Mouse (Mus musculus): ENCODE results near the gene Zfp536. TPM values are rescaled to one million over a fixed set of nuclear protein-coding genes. Genes with fewer than 3 reads are reported as not detected.

The Zfp536 gene
- under 1 TPM in 1 of 2 experiments, not detected in 1; 0.42 TPM for polyA plus RNA-seq (2017; shearing (Covaris generic))

GRCm38 (mm10) chr7:37773312-37773702 lies at the start of gene Zfp536:
TSS of gene Zfp536 (minus strand) at chr7:37773641.
- ATAC-seq, result no peak

DNA sequence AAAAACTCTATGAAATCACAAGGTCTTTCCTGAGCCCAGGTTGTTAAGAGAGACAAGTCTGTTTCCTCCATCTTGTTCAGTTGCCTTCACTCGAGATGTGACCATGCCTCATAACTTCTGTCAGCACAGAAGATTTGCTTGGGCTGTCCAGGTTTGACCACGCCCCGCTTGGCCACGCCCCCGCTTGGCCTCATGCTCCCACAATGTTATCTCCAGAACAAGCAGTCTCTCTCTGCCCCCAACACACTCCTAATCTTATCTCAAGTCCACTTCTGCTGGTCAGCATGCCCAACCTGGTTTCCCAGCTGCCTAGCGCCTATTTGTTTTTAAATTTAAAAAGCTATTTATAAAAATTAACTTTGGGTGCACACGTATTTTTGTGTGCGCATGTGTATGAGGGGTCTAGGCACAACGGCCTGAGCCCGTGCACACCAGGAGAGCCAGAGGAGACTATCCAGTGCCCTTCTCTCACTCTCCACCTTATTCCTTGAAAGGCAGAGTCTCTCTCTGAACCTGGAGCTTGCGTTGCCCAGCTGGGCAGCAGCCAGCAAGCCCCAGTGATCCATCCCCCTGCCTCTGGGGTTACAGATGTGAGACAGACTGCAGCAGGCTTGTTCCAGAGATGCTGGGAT lies 47.3 kb upstream of the Zfp536 start:
- no peak for ATAC-seq

DNA sequence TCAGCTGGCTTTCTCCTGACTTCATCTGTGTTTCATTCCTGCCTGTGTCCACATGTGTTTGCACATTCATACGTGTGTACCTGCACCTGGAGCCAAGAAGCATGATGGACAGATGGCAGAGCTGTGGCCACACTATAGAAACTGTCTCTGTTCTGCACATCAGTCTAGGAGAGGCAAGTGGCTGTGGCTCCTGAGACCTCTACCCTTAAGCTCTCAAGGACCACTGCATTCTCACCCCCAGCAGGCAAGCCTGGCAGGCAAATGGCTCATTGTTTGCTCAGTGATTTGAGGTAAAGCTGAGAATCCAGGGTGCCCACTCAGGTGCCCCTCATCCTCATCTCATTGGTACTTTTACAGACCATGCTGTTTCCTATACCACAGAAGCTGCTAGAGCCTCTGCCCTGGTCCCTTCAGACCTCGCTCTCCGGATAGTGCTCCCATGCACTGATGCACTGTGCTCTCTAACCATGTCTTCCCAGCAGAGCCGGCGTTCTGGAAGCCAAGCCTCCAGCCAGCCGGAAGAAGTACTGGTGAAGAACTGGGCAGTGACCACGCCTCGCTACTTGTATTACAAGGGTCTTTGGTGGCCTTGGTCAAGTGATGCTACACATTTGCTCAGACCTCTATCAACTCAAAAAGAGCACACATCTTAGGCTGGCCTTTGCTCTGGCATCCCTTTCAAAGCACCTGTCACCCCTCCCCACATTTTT lies 45.3 kb upstream of the Zfp536 start:
- no peak for ATAC-seq

DNA sequence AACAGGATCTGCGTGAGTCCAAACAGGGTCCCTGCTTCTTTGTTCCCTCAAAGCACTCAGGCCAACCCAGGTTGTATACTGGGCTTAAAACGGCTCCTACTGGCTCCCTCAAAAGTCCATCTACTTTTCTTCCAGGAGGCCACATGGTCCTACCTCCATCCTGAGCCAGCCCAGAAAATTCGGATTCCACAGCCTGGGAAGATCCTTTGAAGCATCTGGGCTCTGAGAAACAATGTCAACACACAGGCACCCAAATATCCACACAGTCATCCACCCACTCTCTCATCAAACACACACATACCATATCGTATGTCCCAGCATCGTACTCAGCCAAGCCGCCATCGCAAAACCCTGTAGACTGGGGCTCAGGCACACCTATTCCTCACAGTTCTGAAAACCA lies 43.5 kb upstream of the Zfp536 start:
- ATAC-seq, result no peak

GRCm38 (mm10) chr7:37814844-37815406 lies 41.5 kb upstream of the Zfp536 start:
- no peak for ATAC-seq

DNA sequence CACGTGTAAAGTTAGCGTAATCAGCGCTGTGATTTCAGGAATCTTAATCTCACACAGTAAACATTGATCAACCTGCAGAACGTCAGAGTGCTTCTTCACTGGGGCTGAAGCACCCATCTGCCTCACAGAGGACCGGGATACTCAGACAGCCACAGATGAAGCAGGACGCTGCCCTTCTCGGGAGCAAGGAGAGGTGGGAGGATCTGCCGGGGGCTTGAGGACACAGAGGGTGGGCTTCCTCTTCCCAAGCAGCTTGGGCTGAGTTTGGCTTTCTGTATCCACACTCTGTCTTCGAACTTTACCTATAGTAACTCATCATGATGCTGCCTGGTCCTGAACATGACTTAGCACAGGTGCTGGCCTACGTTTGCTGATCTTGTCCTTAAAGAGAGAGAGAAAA lies 40.2 kb upstream of the Zfp536 start:
- no peak for ATAC-seq

DNA sequence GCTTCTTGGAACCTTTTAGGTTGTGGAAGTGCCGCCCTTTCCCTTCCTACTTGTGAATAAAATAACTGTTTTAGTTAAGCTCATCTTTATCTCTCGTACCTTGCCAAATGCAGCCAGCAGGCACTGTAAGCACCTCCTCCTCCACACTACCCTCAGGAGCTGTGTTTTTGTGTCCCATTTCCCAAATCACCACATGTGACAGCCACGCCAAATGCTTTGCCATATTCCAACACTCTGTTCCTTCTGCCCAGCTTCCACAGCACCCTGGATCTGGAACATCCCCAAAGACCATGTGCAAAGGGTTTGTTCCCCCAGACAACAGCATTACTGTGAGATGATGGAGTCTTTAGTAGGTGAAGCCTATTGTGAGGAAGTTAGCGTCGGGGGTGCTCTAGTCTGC lies 36.5 kb upstream of the Zfp536 start:
- no peak for ATAC-seq

DNA sequence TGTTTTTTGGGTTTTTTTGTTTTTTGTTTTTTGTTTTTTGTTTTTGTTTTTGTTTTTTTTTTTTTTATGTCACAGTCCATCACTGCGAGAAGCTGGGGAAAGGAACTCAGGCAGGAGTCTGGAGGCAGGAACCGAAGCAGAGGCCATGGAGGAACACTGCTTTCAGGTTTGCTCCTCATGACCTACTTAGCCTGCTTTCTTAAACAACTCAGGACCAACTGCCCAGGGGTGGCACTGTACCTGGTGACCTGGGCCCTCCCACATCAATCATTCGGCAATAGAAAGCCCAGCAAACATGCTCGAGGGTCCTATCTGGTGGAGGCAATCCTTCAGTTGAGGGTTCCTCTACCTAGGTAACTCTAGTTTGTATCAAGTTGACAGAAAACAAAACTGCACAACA lies 35.6 kb upstream of the Zfp536 start:
- no peak for ATAC-seq

GRCm38 (mm10) chr7:37801160-37801559 lies 27.7 kb upstream of the Zfp536 start:
- no peak for ATAC-seq

- no peak for ATAC-seq
Measured at GRCm38 (mm10) chr7:37788721-37789120, 15.3 kb upstream of the Zfp536 start.

DNA sequence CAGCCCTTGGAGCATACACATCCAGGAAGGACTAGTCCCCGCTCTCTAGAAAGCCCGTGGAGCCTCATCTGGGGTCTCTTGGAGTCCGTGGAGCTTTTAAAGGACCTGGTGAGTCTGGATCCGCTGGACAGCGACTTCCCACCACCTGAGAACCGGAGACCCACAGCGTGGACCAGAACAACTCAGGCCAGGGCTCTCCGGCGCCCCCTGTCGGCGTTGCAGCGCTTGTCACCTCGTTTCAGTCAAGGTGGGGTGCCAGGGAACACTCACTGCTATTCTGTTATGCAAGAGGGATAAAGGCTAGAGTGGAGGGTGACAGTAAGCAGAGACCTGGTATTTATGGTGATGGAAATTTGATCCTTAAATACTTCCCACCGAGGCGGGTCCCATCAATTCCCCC lies 2.1 kb upstream of the Zfp536 start:
- ATAC-seq, result no peak

DNA sequence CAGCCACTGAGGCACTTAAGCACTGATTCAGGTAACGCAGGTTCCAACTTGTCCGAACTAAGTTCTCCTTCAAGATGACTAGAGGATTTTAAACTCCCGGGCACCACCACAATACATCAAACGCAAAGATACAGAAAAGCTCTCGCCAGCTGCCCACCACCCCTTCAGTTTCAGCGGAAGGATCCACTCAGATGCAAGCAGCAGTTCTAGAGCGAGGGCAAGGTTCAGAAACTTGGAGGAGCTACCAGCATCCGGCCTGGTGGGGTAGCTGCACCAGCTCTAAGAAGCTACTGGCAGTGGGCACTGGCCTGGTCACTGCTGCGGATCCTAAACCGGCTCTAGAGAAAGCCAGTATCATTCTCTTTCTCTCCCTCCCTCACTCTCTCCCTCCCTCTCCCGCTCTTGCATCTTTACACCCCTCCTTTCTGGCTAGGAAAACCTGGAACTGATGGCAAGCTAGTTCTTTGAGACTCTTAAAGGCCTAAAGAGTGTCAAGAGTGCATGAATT lies 1.1 kb upstream of the Zfp536 start:
- no peak for ATAC-seq

GRCm38 (mm10) chr7:37773906-37774305 lies 465 bp upstream of the Zfp536 start:
- ATAC-seq, result no peak

- no peak for ATAC-seq
Measured at GRCm38 (mm10) chr7:37772376-37773311, 797 bp downstream of the Zfp536 start.

- ATAC-seq, result no peak
Measured at GRCm38 (mm10) chr7:37771491-37772375, 1.7 kb downstream of the Zfp536 start.

- no peak for ATAC-seq
Measured at GRCm38 (mm10) chr7:37770400-37771050, 2.9 kb downstream of the Zfp536 start.

GRCm38 (mm10) chr7:37769526-37770399 lies 3.7 kb downstream of the Zfp536 start:
- no peak for ATAC-seq

DNA sequence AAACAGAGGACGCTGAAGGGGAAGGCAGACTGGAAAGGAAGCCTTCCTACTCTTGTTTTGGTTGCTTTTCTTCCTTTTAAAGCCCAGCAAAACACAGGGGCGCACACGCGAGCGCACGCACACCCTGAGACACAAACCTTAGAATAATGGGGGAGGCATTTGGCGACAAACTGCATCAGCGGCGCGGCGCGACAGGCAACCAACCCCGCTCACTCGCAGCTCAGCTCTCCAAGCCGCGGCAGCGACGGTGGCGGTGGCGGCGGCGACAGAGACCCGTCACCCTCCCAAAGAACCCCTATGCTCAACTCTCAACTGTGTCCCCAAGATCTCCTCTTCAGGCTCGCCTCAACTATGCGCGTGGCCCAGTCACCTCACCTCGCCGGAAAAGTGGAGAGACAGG lies 4.4 kb downstream of the Zfp536 start:
- ATAC-seq, result no peak

GRCm38 (mm10) chr7:37768310-37768940 lies 5.0 kb downstream of the Zfp536 start:
- no peak for ATAC-seq

DNA sequence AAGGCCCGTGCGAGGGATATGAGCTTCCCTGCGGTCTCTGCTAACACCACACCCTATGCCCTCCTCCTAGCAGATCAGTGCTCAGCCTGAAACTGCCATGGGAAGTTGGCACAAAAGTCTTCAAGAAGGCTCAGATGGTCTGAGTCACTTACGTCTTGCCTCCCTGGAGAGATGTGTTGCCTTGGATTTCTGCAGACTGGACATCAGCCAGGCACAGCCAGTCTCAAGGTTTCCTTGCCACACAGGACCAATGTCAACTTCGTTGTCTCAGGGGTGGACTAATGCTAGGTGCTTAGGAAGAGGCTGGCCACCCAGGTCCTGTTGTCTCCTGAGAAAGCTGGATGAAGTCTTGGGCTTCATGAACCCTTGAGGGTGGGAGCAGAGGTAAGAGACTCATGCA lies 14.6 kb downstream of the Zfp536 start:
- no peak for ATAC-seq

All from CD4-positive, CD25-positive, alpha-beta regulatory T cell, adult 4 months (primary cell).